ENCODE assay signal across 16 mouse cellular contexts in genomic region chr5:131065174-131065573, GRCm38 (mm10).
DNase-seq lines count a peak whose midpoint lies in the region; ATAC-seq and TF ChIP-seq lines count a peak whose summit lies in the region.
"Had no signal": no experiment of that assay in that cellular context is flagged by ENCODE, and none has a peak within 500 bp of the region (broad histone marks: within the 10 kb centered on the region; RNA-seq: fewer than 3 reads in every experiment).

No protein-coding gene starts in this region.

- no peaks in the 10 kb centered on the region for H3K9me3 ChIP-seq in lung, postnatal 0 days (ENCODE audit: low read length)
- H3K9me3 ChIP-seq: forebrain, embryonic 10.5 days; heart, embryonic 10.5 days; hindbrain, embryonic 10.5 days; limb, embryonic 10.5 days; liver, embryonic 15.5 days had no signal

- intact Hi-C loops in gastrocnemius, adult 2 months (cut with DNase I): loop anchor here (5.0 kb wide), 1 partner anchor 58 kb away; no protein-coding TSS in a partner anchor
- intact Hi-C loops in left cerebral cortex, postnatal 36 days (cut with DNase I): no loop called here

- no peak overlapping the region for H3K27ac ChIP-seq in gastrocnemius, adult 2 months
- H3K27ac ChIP-seq in lung, postnatal 0 days (ENCODE audit: low read length): no peak overlapping the region
- H3K27ac ChIP-seq: forebrain, embryonic 10.5 days; heart, embryonic 10.5 days; hindbrain, embryonic 10.5 days; limb, embryonic 10.5 days; liver, embryonic 15.5 days had no signal

- 82% methylated on average over 6 of the region's 6 CpGs for WGBS in lung, postnatal 0 days

- no peaks in the 10 kb centered on the region for H3K27me3 ChIP-seq in lung, postnatal 0 days (replicated peaks; ENCODE audit: insufficient read depth, low read length)
- H3K27me3 ChIP-seq: liver, embryonic 15.5 days had no signal

- no peak overlapping the region for H3K4me3 ChIP-seq in gastrocnemius, adult 2 months
- no peak overlapping the region for H3K4me3 ChIP-seq in lung, postnatal 0 days (ENCODE audit: low read depth, low read length)
- H3K4me3 ChIP-seq: forebrain, embryonic 10.5 days; heart, embryonic 10.5 days; hindbrain, embryonic 10.5 days; limb, embryonic 10.5 days; liver, embryonic 15.5 days had no signal

- DNase-seq in gastrocnemius, adult 2 months: peak; percentile 19
- no peak for DNase-seq in gastrocnemius, postnatal 4 days (ENCODE audit: low spot score in 2 of 2)
- peak; percentile 91 for DNase-seq in cerebellum, adult 11-12 months
- peak; percentile 83 to 94 for DNase-seq in layer of hippocampus, adult 18-20 months (ENCODE audit: low spot score in 2 of 2)
- DNase-seq in left cerebral cortex, postnatal 36 days (ENCODE audit: low spot score in 2 of 2): peak; percentile 43 to 68
- DNase-seq in urinary bladder, postnatal 36 days (ENCODE audit: low spot score in 2 of 2): no peak
- no peak for DNase-seq in kidney, adult 8-10 months
- no peak for DNase-seq in lung, postnatal 0 days (ENCODE audit: low spot score)
- DNase-seq: B cell, adult 2 months; kidney, adult 2 months; thymus, postnatal 4 days had no signal

- TF ChIP-seq EP300 in lung, postnatal 0 days (IDR thresholded peaks at IDR 0.05): no peak

- H3K4me2 ChIP-seq in lung, postnatal 0 days (replicated peaks; ENCODE audit: low read depth, low read length): no peak overlapping the region
- H3K4me2 ChIP-seq: liver, embryonic 15.5 days had no signal

- H3K4me1 ChIP-seq in lung, postnatal 0 days (ENCODE audit: insufficient read depth, low read depth, low read length): no peaks in the 10 kb centered on the region
- H3K4me1 ChIP-seq: forebrain, embryonic 10.5 days; heart, embryonic 10.5 days; hindbrain, embryonic 10.5 days; limb, embryonic 10.5 days; liver, embryonic 15.5 days had no signal

- no peak for TF ChIP-seq CTCF in gastrocnemius, adult 2 months (IDR thresholded peaks at IDR 0.05)
- no peak for TF ChIP-seq CTCF in lung, postnatal 0 days (IDR thresholded peaks at IDR 0.05)

- no peaks in the 10 kb centered on the region for H3K36me3 ChIP-seq in lung, postnatal 0 days (ENCODE audit: insufficient read depth, low read length)
- H3K36me3 ChIP-seq: forebrain, embryonic 10.5 days; heart, embryonic 10.5 days; hindbrain, embryonic 10.5 days; limb, embryonic 10.5 days; liver, embryonic 15.5 days had no signal

- ATAC-seq in lung, postnatal 0 days: no peak

- no peak overlapping the region for H3K9ac ChIP-seq in lung, postnatal 0 days (replicated peaks; ENCODE audit: low read depth)
- H3K9ac ChIP-seq: liver, embryonic 15.5 days had no signal

Comparison
In these comparisons a context has a peak if more than half of its experiments do, and no peak if none do; other contexts are left out.
1. DNase-seq: peak in gastrocnemius, adult 2 months (single experiment), cerebellum, adult 11-12 months (single experiment), layer of hippocampus, adult 18-20 months (2 of 2) and left cerebral cortex, postnatal 36 days (2 of 2); none in gastrocnemius, postnatal 4 days (0 of 2), urinary bladder, postnatal 36 days (0 of 2), kidney, adult 8-10 months (0 of 2) and lung, postnatal 0 days (single experiment).